Mouse (Mus musculus): ENCODE data around the gene Dvl1. TPM values are rescaled to one million over a fixed set of nuclear protein-coding genes. Genes with fewer than 3 reads are reported as not detected.

Gene Dvl1
- polyA plus RNA-seq (2012; rRNA removed) = 123 and 174 TPM in 2 replicates

DNA sequence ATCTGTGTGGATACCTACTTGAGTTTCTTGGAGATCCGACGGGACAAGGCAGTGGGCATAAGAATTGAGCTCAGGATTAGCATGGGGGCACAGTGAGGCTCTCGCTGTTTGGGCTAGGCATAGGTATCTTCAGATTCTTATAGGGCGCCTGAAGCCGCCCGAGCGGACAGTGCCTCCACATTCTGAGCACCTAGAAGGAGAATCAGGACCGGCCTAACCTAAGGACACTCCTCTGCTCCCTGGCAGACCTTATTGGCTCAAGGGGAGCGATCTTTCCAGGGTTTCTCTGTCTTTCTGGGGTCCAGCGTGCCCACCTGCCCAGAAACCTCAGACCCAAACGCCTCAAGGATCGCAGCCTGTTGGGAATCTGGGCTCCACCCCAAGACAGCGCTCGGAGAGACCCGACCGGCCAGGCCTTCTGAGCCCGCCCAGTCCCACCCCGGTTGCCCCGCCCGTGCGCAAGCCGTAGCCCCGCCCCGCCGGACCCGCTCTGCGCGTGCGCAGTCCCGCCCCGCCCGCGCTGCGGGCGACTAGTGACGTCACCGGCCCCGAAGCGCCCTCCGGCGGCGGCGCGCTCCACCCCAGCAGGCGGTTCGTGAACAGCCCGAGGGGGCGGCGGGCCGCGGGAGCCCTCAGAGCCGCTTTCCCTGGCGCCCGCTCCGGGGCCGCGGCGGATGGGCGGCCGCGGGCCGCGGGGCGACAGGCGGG, at the start of gene Dvl1:
Gene Dvl1 (plus strand): TSS at position 532 of the 708 bp plus-strand sequence.
- Histone ChIP-seq H3K4me1 (ENCODE audit: control insufficient read depth, insufficient read depth, low read length) (peaks cover 38% of the 10 kb centered on the region), H3K27ac (ENCODE audit: insufficient read depth, low read depth, low read length) (peak within 1 kb of the TSS; percentile 61), H3K27me3 (replicated peaks; ENCODE audit: control insufficient read depth, insufficient read depth, low read length) (no peaks in the 10 kb centered on the region), H3K36me3 (ENCODE audit: control insufficient read depth, insufficient read depth, low read length) (no peaks in the 10 kb centered on the region), H3K4me3 (ENCODE audit: insufficient read depth, low read depth, low read length) (peak within 1 kb of the TSS; percentile 76)
- DNase-seq = peak; percentile 95
- TF ChIP-seq CTCF (conservative IDR thresholded peaks at IDR 0.05; ENCODE audit: insufficient read depth, insufficient read length, low read depth, low read length) = peak; percentile 28; the same call in 1 of the 2 replicates
- TF ChIP-seq POLR2A (IDR thresholded peaks at IDR 0.05; ENCODE audit: low read depth, low read length) = peak; percentile 23
- 3% methylated on average over 63 of the region's 65 CpGs for WGBS

DNA sequence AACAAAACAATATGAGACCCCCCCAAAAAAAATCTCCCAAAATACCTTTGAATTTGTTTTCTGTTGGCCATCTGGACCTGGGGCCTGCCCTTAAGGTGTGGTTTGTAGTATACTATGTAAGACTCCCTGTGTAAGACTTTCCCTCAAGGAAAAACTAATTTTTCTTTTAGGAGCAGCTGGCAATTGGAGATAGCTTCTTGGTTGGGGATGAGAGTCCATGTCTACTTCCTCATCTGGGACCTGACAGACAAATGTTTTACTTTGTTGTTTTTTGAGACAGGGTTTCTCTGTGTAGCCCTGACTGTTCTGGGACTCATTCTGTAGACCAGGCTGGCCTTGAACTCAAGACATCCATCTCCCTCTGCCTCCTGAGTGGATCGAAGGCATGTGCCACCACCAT, 45.1 kb upstream of the Dvl1 start:
- WGBS = 100% methylated on average over 1 of the region's 1 CpGs
- H3K36me3 ChIP-seq (ENCODE audit: control insufficient read depth, insufficient read depth, low read length) = no peaks in the 10 kb centered on the region; the same call in 1 of the 2 replicates

GRCm38 (mm10) chr4:155802741-155803339, 44.4 kb upstream of the Dvl1 start, which contains the start of gene Mrpl20:
Gene Mrpl20 (plus strand): TSS chr4:155802878.
- TF ChIP-seq POLR2A (IDR thresholded peaks at IDR 0.05; ENCODE audit: low read depth, low read length) = no peak
- TF ChIP-seq CTCF (conservative IDR thresholded peaks at IDR 0.05; ENCODE audit: insufficient read depth, insufficient read length, low read depth, low read length) = 0 out of 2 replicates have a peak, but pooled peaks have one; percentile 27
- Histone ChIP-seq H3K27me3 (replicated peaks; ENCODE audit: control insufficient read depth, insufficient read depth, low read length) (no peaks in the 10 kb centered on the region), H3K36me3 (ENCODE audit: control insufficient read depth, insufficient read depth, low read length) (no peaks in the 10 kb centered on the region; the same call in 1 of the 2 replicates), H3K4me1 (ENCODE audit: control insufficient read depth, insufficient read depth, low read length) (peaks cover 9% of the 10 kb centered on the region; the same call in 1 of the 2 replicates), H3K27ac (ENCODE audit: insufficient read depth, low read depth, low read length) (peak within 1 kb of the TSS; percentile 60), H3K4me3 (ENCODE audit: insufficient read depth, low read depth, low read length) (peak within 1 kb of the TSS; percentile 95)
- WGBS = 14% methylated on average over 12 of the region's 12 CpGs
- DNase-seq = peak; percentile 32

More for the DNA sequence above, 45.1 kb upstream of the Dvl1 start:
- Histone ChIP-seq H3K27ac (ENCODE audit: insufficient read depth, low read depth, low read length) (no peak overlapping the region), H3K4me1 (ENCODE audit: control insufficient read depth, insufficient read depth, low read length) (peaks cover 9% of the 10 kb centered on the region; the same call in 1 of the 2 replicates), H3K27me3 (replicated peaks; ENCODE audit: control insufficient read depth, insufficient read depth, low read length) (no peaks in the 10 kb centered on the region), H3K4me3 (ENCODE audit: insufficient read depth, low read depth, low read length) (no peak overlapping the region)
- TF ChIP-seq POLR2A (IDR thresholded peaks at IDR 0.05; ENCODE audit: low read depth, low read length) (no peak), CTCF (conservative IDR thresholded peaks at IDR 0.05; ENCODE audit: insufficient read depth, insufficient read length, low read depth, low read length) (no peak)
- no peak for DNase-seq

DNA sequence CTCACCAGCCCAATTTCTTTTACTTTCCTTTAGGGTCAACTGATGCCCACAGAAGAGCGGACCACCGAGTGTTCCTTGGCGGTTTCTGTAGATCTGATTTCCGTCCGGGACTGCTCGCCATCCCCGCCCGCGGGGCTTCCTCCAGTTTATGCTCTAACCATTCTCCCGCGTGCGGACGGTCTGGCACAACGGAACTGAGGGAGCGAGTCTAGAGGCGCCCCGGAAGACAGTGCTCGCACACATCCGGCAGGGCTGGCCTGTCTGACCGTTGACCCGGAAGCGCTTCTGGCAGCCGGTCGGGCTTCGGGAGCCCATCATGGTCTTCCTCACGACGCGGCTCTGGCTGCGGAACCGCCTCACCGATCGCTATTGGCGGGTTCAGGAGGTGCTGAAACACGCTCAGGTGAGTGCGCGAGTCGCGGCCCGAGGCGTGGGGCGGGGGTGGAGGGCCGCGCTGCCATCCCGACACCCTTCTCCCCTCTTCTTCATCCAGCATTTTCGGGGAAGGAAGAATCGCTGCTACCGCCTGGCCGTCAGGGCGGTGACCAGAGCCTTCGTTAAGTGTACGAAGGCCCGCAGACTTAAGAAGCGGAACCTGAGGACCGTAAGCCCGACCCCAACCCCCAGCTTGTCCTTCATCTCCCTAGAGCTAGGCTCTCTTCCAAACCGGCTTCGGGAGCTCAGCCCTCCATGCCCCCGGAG, 43.7 kb upstream of the Dvl1 start:
- H3K4me1 ChIP-seq (ENCODE audit: control insufficient read depth, insufficient read depth, low read length) = peaks cover 9% of the 10 kb centered on the region; the same call in 1 of the 2 replicates
- H3K27me3 ChIP-seq (replicated peaks; ENCODE audit: control insufficient read depth, insufficient read depth, low read length) = no peaks in the 10 kb centered on the region
- H3K36me3 ChIP-seq (ENCODE audit: control insufficient read depth, insufficient read depth, low read length) = peaks cover under 1% of the 10 kb centered on the region; the same call in 1 of the 2 replicates
- TF ChIP-seq POLR2A (IDR thresholded peaks at IDR 0.05; ENCODE audit: low read depth, low read length) (peak; percentile 68), CTCF (conservative IDR thresholded peaks at IDR 0.05; ENCODE audit: insufficient read depth, insufficient read length, low read depth, low read length) (no peak)
- H3K27ac ChIP-seq (ENCODE audit: insufficient read depth, low read depth, low read length) = peak overlapping the region; percentile 60
- under 1% methylated on average over 58 of the region's 58 CpGs for WGBS
- H3K4me3 ChIP-seq (ENCODE audit: insufficient read depth, low read depth, low read length) = peak overlapping the region; percentile 95
- DNase-seq = peak; percentile 97

DNA sequence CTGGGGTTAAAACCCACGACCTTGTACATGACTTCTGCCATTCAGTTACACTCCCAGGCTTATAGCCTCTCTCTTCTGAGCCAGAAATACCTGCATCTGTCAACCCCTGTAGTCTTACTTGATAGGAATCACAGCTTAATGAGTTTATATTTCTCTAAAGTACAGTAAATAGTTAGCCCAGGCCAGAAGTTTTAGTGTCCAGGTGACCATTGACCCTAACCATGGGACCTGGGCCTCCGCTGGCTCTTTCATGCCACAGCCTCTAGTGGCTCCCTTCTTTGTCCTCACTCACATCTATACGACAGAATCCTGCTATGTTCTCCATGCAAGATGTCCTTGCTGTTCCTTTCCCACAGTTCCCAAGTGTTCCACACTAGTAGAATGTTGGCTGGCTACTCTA, 39.4 kb upstream of the Dvl1 start:
- Histone ChIP-seq H3K27me3 (replicated peaks; ENCODE audit: control insufficient read depth, insufficient read depth, low read length) (no peaks in the 10 kb centered on the region), H3K4me1 (ENCODE audit: control insufficient read depth, insufficient read depth, low read length) (peaks cover 9% of the 10 kb centered on the region; the same call in 1 of the 2 replicates), H3K36me3 (ENCODE audit: control insufficient read depth, insufficient read depth, low read length) (peaks cover 3% of the 10 kb centered on the region; the same call in 1 of the 2 replicates), H3K4me3 (ENCODE audit: insufficient read depth, low read depth, low read length) (no peak overlapping the region), H3K27ac (ENCODE audit: insufficient read depth, low read depth, low read length) (no peak overlapping the region)
- WGBS = 64% methylated on average over 3 of the region's 3 CpGs
- DNase-seq = peak; percentile 56
- TF ChIP-seq POLR2A (IDR thresholded peaks at IDR 0.05; ENCODE audit: low read depth, low read length) (no peak), CTCF (conservative IDR thresholded peaks at IDR 0.05; ENCODE audit: insufficient read depth, insufficient read length, low read depth, low read length) (no peak)

DNA sequence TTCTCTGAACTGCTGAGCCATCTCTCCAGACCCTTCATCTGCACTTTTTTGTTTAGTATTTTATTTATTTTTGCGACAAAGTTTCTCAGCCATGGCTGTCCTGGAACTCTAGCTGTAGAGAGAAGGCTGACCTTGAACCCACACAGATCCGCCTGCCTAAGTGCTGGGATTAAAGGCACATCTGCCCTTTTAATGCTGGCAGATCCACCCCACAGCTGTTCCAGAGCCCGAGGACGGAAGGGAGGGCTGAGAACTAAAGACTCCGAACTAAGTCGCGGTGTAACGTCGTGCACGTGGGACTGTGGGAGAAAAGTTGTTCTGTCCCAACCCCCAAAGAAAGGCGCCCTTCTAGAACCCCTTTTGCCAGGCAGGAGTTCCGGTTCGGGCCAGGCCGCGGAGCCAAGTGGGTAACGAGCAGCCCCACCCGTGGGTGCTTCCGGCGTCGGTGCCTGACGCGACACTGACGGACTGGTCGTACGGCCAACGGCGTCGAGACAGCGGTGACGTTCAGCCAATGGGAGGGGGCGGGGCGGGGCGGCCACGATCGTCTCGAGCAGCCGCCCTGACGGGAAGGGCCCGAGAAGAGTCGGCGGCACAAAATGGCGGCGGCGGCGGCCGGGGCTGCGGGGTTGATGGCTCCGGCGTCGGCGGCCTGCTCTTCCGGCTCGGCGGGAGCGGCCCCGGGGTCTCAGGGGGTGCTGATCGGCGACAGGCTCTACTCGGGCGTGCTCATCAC, 35.1 kb upstream of the Dvl1 start, which contains the start of gene Ccnl2:
Gene Ccnl2 (plus strand): TSS at position 561 of the 736 bp plus-strand sequence.
- under 1% methylated on average over 51 of the region's 60 CpGs for WGBS

More for the DNA sequence above, 35.1 kb upstream of the Dvl1 start, which contains the start of gene Ccnl2:
- Histone ChIP-seq H3K27me3 (replicated peaks; ENCODE audit: control insufficient read depth, insufficient read depth, low read length) (no peaks in the 10 kb centered on the region), H3K4me1 (ENCODE audit: control insufficient read depth, insufficient read depth, low read length) (peaks cover 11% of the 10 kb centered on the region), H3K27ac (ENCODE audit: insufficient read depth, low read depth, low read length) (peak within 1 kb of the TSS; percentile 96), H3K36me3 (ENCODE audit: control insufficient read depth, insufficient read depth, low read length) (peaks cover 12% of the 10 kb centered on the region), H3K4me3 (ENCODE audit: insufficient read depth, low read depth, low read length) (peak within 1 kb of the TSS; percentile 88)
- peak; percentile 97 for DNase-seq
- no peak for TF ChIP-seq CTCF (conservative IDR thresholded peaks at IDR 0.05; ENCODE audit: insufficient read depth, insufficient read length, low read depth, low read length)
- peak; percentile 42 for TF ChIP-seq POLR2A (IDR thresholded peaks at IDR 0.05; ENCODE audit: low read depth, low read length)

Data from kidney, adult 2 months (tissue).